Mouse (Mus musculus): Measurements from ENCODE around the gene Erlin1.

DNA sequence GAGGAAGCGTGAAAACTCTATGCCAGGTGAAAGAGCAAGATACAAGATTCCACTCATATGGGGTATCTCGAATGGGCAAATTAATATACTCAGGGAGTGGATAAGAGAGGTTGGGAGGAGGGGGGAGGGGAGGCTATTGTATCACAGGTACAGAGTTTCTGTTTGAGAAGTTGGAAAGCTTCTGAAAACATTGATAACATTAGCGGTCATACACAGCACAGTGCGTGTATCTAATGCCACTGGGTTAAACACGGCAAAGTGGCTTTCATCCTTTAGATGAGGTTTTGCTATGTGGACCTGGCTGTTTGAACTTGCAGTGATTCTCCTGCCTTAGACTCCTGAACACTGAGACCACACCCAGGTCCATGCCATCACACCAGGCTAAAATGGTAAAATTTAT is 39.6 kb downstream of the Erlin1 start:
- no peak for TF ChIP-seq E2F4 (IDR thresholded peaks at IDR 0.05; ENCODE audit: insufficient replicate concordance, low read depth, low read length)
- TF ChIP-seq HCFC1 (IDR thresholded peaks at IDR 0.05; ENCODE audit: low read depth, low read length): no peak
